Mouse (Mus musculus) intestine, embryonic 15.5 days (tissue): ENCODE measurements around the gene Ssh2. TPM values are rescaled to one million over a fixed set of nuclear protein-coding genes. Genes with fewer than 3 reads are reported as not detected.

Experiments used
- ATAC-seq: fragments of 200-750 bp; cut with Nextera tagmentation; 2 replicates; pipeline ENCODE4 v1.8.0; 2017; ENCODE audit warnings: moderate TSS enrichment, moderate library complexity
- H3K27ac ChIP-seq: fragments of 300-500 bp; sonication (generic); 2 replicates; pipeline ENCODE4 v1.5.1; 2015; ENCODE audit warnings: mild to moderate bottlenecking, inconsistent platforms
- H3K27me3 ChIP-seq: fragments of 300-500 bp; sonication (generic); replicated peaks from 2 replicates; pipeline ENCODE4 v1.6.1; 2015; ENCODE audit warnings: inconsistent platforms
- H3K36me3 ChIP-seq: fragments of 300-500 bp; sonication (generic); 2 replicates; pipeline ENCODE4 v1.6.1; 2015; ENCODE audit warnings: inconsistent platforms
- H3K4me1 ChIP-seq: fragments of 300-500 bp; sonication (generic); replicated peaks from 2 replicates; pipeline ENCODE4 v1.6.1; 2015; ENCODE audit warnings: inconsistent platforms
- H3K4me2 ChIP-seq: fragments of 300-500 bp; sonication (generic); replicated peaks from 2 replicates; pipeline ENCODE4 v1.6.1; 2015; ENCODE audit warnings: mild to moderate bottlenecking, inconsistent platforms
- H3K4me3 ChIP-seq: fragments of 300-500 bp; sonication (generic); replicated peaks from 2 replicates; pipeline ENCODE4 v1.5.1; 2015; ENCODE audit warnings: inconsistent platforms
- H3K9ac ChIP-seq: fragments of 300-500 bp; sonication (generic); 2 replicates; pipeline ENCODE4 v1.6.1; 2015; ENCODE audit warnings: inconsistent platforms
- H3K9me3 ChIP-seq: fragments of 300-500 bp; sonication (generic); 2 replicates; pipeline ENCODE4 v1.6.1; 2016; ENCODE audit warnings: inconsistent platforms
- WGBS: fragments of 180-500 bp; shearing (Covaris S2); methylation state at CpG from one replicate; pipeline ENCODE4 v1.1.7; 2015; 5-methylcytosine and 5-hydroxymethylcytosine counted together
- polyA plus RNA-seq: library from polyadenylated mRNA; unstranded; fragments of >200 nt; fragmentation: Nextera tagmentation; extraction: Ambion mirVana; gene quantifications from 2 replicates; pipeline ENCODE4 v1.2.1, GENCODE M21; 2015

Gene Ssh2
- polyA plus RNA-seq, 1 experiment from 2014 or later: 5.7 TPM

DNA sequence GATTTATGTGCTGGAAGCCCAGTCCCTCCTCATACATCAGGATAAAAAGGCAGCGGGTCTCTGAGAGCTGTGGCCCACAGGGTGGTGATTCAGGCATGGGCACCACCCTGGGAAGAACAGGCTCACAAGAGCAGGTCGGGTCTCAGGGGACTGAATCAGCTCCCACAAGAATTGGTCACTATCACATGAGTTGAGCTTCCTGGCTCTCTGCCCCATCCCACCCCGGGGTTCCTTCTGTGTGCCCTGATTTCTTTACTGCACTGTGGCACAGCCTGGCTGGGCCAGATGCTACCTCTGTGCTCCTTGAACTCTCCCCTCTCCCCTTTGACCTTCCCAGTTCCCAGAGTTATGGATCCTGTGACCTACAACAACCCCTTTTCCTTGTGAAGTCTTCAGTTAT, 267.0 kb downstream of the Ssh2 start:
- no peak overlapping the region for H3K9ac ChIP-seq
- no peak for ATAC-seq
- H3K4me3 ChIP-seq: no peak overlapping the region
- peaks cover 24% of the 10 kb centered on the region; the same call in 1 of the 2 replicates for H3K4me1 ChIP-seq
- H3K4me2 ChIP-seq: no peak overlapping the region
- H3K36me3 ChIP-seq: no peaks in the 10 kb centered on the region
- WGBS: 62% methylated on average over 3 of the region's 3 CpGs
- no peak overlapping the region for H3K27ac ChIP-seq
- no peaks in the 10 kb centered on the region for H3K9me3 ChIP-seq
- H3K27me3 ChIP-seq: no peaks in the 10 kb centered on the region

DNA sequence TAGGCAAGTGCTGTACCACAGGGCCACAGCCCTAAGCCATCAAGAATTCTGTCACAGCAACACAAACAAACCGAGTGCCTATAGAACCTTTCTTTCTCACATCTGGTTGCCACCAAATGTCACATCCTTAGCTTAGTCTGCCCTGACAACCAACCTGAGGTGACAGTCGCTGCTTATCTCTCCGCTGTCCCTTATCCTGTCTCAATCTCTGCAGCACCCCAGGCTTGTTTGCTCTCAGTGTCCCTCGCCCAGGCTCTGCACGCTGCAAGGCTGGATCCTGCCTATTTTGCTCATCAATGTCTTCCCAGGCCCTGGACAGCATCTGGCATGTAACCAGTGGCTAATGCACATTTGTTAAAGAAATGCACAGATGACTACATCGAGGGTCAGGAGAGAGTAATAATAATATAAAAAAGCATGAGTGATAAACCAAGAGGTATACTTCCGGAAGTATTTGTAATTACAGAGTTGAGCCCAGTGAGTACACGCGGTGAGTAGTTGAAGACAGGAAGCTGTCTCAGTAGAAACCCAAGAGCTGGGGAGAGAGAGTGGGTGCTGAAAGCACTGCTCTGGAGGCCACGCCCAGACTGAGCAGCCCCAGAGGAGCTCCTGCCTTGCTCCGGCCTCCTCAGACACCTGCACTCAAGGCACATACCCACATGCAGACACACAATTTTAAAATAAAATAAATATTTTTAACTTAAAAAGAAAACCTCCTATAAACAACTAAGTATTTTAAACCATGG, 267.6 kb downstream of the Ssh2 start:
- WGBS: 42% methylated on average over 11 of the region's 11 CpGs
- Histone ChIP-seq H3K36me3 (no peaks in the 10 kb centered on the region), H3K9ac (no peak overlapping the region), H3K4me1 (peaks cover 30% of the 10 kb centered on the region), H3K4me3 (no peak overlapping the region), H3K27ac (no peak overlapping the region), H3K27me3 (no peaks in the 10 kb centered on the region), H3K9me3 (no peaks in the 10 kb centered on the region), H3K4me2 (no peak overlapping the region)
- ATAC-seq: no peak

DNA sequence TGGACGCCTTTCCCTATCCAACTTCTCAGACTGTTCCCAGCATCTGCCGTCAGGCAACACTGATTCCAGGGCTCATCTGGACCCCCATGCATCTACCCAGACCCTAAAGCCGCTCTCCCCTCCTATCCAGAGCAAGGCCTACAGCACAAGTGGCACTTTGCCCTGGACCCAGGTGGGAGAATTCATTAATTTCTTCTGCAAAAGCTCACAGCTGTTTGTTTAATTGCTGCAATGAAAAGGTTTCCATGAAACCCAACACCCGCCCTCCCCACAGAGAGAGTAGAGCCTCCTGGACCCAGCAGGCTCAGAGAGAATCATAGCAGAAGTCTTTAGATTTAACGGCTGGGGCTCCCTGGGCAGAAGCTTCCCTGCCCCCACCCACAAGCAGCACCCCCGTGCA, 269.1 kb downstream of the Ssh2 start:
- peaks cover 39% of the 10 kb centered on the region for H3K4me1 ChIP-seq
- WGBS: 57% methylated on average over 6 of the region's 6 CpGs

DNA sequence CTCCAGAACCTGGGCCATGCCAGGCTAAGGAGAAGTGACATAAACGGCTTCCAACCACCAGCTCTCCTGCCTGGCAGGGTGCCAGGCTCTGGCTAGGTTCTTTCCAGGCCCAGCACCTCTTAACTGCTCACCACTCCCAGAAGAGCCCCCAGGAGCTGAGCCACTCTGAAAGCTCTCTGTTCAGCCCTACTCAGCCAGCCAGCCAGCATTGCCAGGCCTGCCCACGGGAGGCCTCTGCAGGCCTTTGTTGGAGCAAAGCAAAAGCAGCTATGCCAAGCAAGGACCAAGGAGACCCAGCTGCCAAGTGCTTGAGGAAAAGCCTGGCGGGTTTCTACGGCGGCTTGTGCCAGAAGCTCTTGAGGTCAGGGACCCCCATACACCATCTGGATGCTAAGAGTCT, 270.7 kb downstream of the Ssh2 start:
- no peak overlapping the region for H3K9ac ChIP-seq
- no peak overlapping the region for H3K27ac ChIP-seq
- ATAC-seq: no peak
- H3K36me3 ChIP-seq: no peaks in the 10 kb centered on the region
- H3K9me3 ChIP-seq: no peaks in the 10 kb centered on the region
- WGBS: 71% methylated on average over 5 of the region's 5 CpGs
- H3K4me2 ChIP-seq: no peak overlapping the region
- H3K27me3 ChIP-seq: no peaks in the 10 kb centered on the region
- no peak overlapping the region for H3K4me3 ChIP-seq
- H3K4me1 ChIP-seq: peaks cover 52% of the 10 kb centered on the region

More for the DNA sequence above, 269.1 kb downstream of the Ssh2 start:
- Histone ChIP-seq H3K27me3 (no peaks in the 10 kb centered on the region), H3K4me2 (no peak overlapping the region), H3K9me3 (no peaks in the 10 kb centered on the region), H3K36me3 (no peaks in the 10 kb centered on the region), H3K4me3 (no peak overlapping the region), H3K27ac (no peak overlapping the region), H3K9ac (no peak overlapping the region)
- no peak for ATAC-seq

DNA sequence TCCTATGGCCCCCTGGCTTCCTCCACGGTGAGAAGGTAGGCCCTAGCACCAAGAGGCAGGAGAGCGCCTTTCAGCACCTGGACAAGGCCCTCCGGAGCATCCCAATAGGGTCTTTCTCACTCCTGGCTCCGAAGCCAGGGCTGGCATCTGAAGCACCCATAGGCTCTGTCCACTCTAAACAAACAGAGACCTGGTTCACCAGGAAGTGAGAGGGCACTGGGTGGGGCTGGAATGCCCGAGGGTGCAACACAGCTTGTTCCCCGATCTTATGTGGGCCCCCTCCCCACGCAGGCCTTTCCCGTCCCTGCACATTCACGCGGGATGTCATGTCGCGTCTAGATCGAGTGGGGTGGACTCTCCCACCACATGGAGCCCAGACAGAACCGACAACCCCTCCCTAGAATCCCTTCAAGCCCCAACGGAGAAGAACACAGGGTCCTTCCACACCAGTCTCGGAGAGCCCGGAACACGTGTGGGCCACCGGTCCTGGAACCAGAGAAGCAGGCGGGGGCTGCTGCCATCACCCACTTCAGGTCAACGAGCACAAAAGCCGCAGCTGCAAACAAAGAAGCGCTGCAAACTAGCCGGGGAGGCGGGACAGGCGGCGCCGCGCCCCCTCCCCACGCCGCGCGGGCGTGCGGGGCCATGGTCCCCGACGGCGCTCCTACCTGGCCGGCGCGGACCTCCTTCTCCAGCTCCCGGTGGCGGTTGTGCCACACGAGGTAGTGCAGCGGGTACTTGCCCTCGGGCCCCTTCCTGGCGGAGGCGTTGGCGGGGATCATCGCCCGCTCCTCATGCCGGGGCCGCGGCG, 272.9 kb downstream of the Ssh2 start:
- Histone ChIP-seq H3K4me1 (peaks cover 54% of the 10 kb centered on the region), H3K27me3 (no peaks in the 10 kb centered on the region), H3K36me3 (no peaks in the 10 kb centered on the region), H3K4me2 (peak overlapping the region; percentile 97), H3K27ac (no peak overlapping the region), H3K9me3 (no peaks in the 10 kb centered on the region), H3K9ac (peak overlapping the region; percentile 75), H3K4me3 (peak overlapping the region; percentile 90)
- ATAC-seq: no peak
- WGBS: 2% methylated on average over 46 of the region's 55 CpGs

DNA sequence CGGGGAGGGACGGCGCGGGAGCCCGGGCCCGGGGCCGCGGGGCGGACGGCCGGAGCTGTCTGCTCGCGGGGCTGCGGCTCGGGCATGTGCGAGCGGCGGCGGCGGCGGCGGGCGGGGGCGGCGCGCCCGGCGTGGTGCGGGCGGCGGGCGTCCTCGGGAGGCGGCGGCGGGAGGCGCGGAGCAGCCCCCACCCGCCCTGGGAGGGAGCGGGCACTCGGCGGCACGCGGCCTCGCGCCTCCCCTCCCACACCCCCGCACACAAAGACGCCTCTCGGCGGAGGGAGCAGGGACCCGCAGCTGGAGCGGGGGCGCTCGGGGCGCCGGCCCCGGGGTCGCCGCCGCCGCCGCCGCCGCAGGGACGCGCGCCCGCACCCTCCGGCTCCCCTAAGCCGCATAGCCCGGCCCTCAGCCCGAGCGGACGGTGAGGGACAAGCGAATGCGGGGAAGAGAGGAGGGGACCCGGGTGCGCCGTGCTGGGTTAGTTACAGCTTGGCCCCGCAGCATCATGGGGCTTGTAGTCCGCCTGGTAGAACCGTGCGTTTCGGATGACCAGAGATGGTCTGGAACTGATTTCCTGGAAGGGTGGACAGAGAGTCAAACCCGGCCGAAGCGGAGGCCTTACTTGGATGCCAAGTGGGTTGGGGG, 273.6 kb downstream of the Ssh2 start, which contains the start of gene Ankrd13b:
Ankrd13b (minus strand) TSS at position 88 of the 645 bp plus-strand sequence.
- no peaks in the 10 kb centered on the region for H3K27me3 ChIP-seq
- peak within 1 kb of the TSS; percentile 75 for H3K9ac ChIP-seq
- H3K4me1 ChIP-seq: peaks cover 62% of the 10 kb centered on the region
- no peaks in the 10 kb centered on the region for H3K9me3 ChIP-seq
- H3K4me3 ChIP-seq: peak within 1 kb of the TSS; percentile 90
- no peaks in the 10 kb centered on the region for H3K36me3 ChIP-seq
- 0 out of 2 replicates have a peak within 1 kb of the TSS, but pooled peaks have one; percentile 36 for H3K27ac ChIP-seq
- peak within 1 kb of the TSS; percentile 97 for H3K4me2 ChIP-seq
- 1% methylated on average over 73 of the region's 87 CpGs for WGBS
- peak; percentile 28; the same call in 1 of the 2 replicates for ATAC-seq

DNA sequence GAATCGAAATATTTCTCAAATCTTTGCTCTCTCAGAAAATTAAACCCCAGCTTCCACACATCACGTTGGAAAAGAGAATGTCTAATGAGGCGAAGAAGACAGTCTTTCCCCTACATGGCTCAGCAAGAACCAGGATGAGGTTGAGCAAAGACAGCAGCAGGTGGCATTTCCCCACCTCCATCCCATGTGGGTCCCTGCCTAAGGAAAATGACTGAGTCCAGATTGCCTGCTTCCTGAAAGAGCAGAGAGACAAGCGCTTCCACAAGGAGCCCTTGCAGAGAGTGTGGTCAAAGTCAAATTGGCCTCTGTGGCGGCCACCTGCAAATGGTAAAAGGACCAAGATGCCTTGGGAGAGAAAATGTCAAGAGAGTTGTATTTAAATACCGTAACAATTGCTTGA, 274.4 kb downstream of the Ssh2 start:
- no peak for ATAC-seq
- H3K4me3 ChIP-seq: peak overlapping the region; percentile 96; the same call in 1 of the 2 replicates
- H3K9me3 ChIP-seq: no peaks in the 10 kb centered on the region
- no peaks in the 10 kb centered on the region for H3K36me3 ChIP-seq
- H3K27me3 ChIP-seq: no peaks in the 10 kb centered on the region
- no peak overlapping the region for H3K9ac ChIP-seq
- 69% methylated on average over 6 of the region's 6 CpGs for whole genome bisulfite sequencing
- H3K4me2 ChIP-seq: peak overlapping the region; percentile 97
- H3K27ac ChIP-seq: peak overlapping the region; percentile 88
- peaks cover 64% of the 10 kb centered on the region for H3K4me1 ChIP-seq

DNA sequence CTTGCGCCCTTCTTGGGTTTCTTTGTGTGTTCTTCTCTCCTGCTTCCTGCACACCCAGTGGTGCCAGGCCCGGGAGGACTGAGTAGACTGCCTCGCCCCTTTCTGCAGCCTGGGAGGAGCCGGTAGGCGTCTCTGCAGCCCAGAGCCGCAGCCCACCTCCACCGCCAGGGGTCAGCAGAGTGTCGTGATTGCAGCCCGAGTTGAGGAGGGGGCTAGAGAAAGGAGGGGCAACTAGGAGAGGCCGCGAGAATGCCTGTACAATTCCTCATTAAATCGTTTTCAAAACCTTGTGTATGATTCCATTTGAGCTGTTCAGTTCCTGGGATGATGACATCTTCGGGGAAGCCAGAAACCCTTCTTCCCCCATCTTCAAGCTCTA, 275.0 kb downstream of the Ssh2 start:
- WGBS: under 1% methylated on average over 13 of the region's 13 CpGs
- H3K4me2 ChIP-seq: peak overlapping the region; percentile 97
- H3K9ac ChIP-seq: peak overlapping the region; percentile 61
- H3K4me3 ChIP-seq: peak overlapping the region; percentile 96
- H3K9me3 ChIP-seq: no peaks in the 10 kb centered on the region
- H3K4me1 ChIP-seq: peaks cover 62% of the 10 kb centered on the region
- peak; percentile 62 for ATAC-seq
- no peaks in the 10 kb centered on the region for H3K27me3 ChIP-seq
- H3K27ac ChIP-seq: peak overlapping the region; percentile 88
- H3K36me3 ChIP-seq: no peaks in the 10 kb centered on the region

DNA sequence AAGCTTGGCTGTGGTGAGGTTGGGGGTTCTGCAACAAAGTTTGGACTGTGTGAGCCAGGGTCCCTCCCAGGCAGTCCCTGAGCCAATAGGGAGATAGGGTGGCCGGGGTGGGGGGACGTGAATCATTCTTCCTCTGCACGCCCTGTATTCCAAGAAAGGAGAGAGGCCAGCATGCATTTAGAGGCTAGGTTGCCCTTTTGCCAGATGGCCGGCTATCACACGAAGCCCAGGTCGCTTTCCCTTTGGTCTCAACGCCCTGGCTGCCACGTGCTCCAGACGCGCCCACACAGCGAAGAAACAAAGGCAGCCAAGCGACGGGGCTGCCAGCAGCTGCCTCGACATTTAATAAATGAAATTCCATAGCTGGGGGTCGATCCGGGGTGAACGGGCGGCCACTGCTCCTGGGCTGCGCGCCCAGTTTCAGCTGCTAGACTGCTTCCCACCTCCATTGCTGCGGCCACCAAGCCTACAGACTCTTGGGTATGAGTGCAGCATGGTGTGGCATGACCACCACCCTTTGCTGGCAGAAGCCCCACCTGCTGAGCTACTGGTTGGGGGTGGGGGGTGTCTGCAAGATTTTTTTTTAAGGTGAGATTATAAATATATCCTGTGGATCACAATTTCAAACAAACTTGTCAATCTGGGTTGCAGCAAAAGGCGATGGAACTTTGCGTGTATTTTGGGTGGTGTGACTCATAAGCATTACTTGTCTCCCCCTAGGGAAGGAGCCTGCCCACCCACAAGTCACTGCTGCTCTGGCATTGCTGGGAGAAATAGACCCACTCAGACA, 275.6 kb downstream of the Ssh2 start:
- WGBS: under 1% methylated on average over 23 of the region's 23 CpGs
- H3K27ac ChIP-seq: peak overlapping the region; percentile 88
- peak; percentile 64 for ATAC-seq
- peak overlapping the region; percentile 97 for H3K4me2 ChIP-seq
- H3K9me3 ChIP-seq: no peaks in the 10 kb centered on the region
- H3K4me1 ChIP-seq: peaks cover 60% of the 10 kb centered on the region
- H3K9ac ChIP-seq: peak overlapping the region; percentile 61
- peak overlapping the region; percentile 96 for H3K4me3 ChIP-seq
- H3K36me3 ChIP-seq: no peaks in the 10 kb centered on the region
- no peaks in the 10 kb centered on the region for H3K27me3 ChIP-seq

DNA sequence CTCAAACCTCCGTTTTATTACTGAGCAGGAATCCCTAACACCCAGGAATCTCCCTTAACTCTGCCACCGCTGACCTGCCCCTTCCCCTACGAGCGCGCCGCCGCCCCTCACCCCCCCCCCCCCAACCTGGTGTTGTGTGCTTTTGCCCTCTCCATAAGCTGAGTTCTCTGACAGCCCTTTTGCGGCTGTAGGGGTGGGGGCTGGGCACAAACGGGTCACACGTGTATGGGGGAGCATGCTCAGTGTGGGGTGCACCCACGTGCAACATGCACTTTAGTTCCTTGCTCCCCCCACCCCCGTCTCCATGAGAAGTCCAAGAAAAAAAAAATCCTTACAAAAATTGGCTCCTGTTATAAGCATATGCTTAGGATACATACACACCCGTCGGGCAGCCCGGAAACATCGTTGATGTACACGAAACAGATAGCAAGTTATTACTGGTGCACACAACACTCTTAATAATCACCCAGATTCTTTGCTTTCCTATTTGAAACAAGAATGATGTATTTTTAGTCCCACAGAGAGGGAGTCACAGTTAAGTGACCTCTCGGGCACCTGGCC, 276.3 kb downstream of the Ssh2 start:
- WGBS: 2% methylated on average over 15 of the region's 18 CpGs
- Histone ChIP-seq H3K36me3 (no peaks in the 10 kb centered on the region), H3K27ac (peak overlapping the region; percentile 90), H3K4me2 (peak overlapping the region; percentile 97), H3K4me1 (peaks cover 65% of the 10 kb centered on the region), H3K4me3 (peak overlapping the region; percentile 96), H3K9me3 (no peaks in the 10 kb centered on the region), H3K9ac (peak overlapping the region; percentile 61), H3K27me3 (no peaks in the 10 kb centered on the region)
- no peak for ATAC-seq

DNA sequence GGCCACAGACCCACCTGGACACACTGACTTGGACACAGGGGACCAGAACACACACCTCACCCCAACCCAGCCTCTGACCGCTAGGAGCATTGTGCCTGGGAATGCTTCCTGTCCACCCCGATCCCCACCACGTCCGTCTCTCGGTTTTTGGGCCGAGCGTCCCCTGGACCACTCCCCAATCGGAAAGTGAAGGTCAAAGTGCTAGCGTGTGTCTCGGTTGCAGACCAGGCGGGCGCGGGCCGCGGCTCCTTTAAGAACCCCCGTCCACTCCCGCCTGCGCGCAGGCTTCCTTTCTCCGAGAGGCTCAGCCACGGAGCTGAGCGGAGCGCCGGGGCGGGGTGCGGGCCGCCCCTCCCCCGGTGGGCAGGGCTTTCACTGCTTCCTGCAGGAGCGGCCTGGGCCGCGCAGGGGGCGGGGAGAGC, 276.8 kb downstream of the Ssh2 start:
- peaks cover 69% of the 10 kb centered on the region for H3K4me1 ChIP-seq
- under 1% methylated on average over 27 of the region's 32 CpGs for WGBS

More for the DNA sequence above, 276.8 kb downstream of the Ssh2 start:
- ATAC-seq: peak; percentile 82
- peak overlapping the region; percentile 96 for H3K4me3 ChIP-seq
- peak overlapping the region; percentile 90 for H3K9ac ChIP-seq
- H3K27ac ChIP-seq: peak overlapping the region; percentile 90
- peak overlapping the region; percentile 97 for H3K4me2 ChIP-seq
- H3K9me3 ChIP-seq: no peaks in the 10 kb centered on the region
- no peaks in the 10 kb centered on the region for H3K27me3 ChIP-seq
- H3K36me3 ChIP-seq: no peaks in the 10 kb centered on the region
